Comparison of ENCODE assay signal across 8 mouse cellular contexts in genomic region chr19:4396081-4396997, GRCm38 (mm10). TPM values are rescaled to one million over a fixed set of nuclear protein-coding genes. Genes with fewer than 3 reads are reported as not detected.
DNase-seq lines count a peak whose midpoint lies in the region; ATAC-seq and TF ChIP-seq lines count a peak whose summit lies in the region.

No protein-coding gene starts in this region.

- H3K4me3 ChIP-seq in bone marrow, adult 2 months (replicated peaks; ENCODE audit: control insufficient read depth, low read depth, low read length): peak overlapping the region; percentile 96
- peak overlapping the region; percentile 84 for H3K4me3 ChIP-seq in heart, embryonic 15.5 days
- H3K4me3 ChIP-seq in lung, embryonic 14.5 days (ENCODE audit: low read depth, low read length): peak overlapping the region; percentile 100

- peaks cover 2% of the 10 kb centered on the region; the same call in 1 of the 2 replicates for H3K4me1 ChIP-seq in bone marrow, adult 2 months (ENCODE audit: control insufficient read depth, insufficient read depth, low read length)
- peaks cover 27% of the 10 kb centered on the region for H3K4me1 ChIP-seq in heart, embryonic 15.5 days (replicated peaks)
- 0 out of 2 replicates have a peak, but pooled peaks cover 2% of the 10 kb centered on the region for H3K4me1 ChIP-seq in lung, embryonic 14.5 days (ENCODE audit: insufficient read depth)

- peak overlapping the region; percentile 69 for H3K4me2 ChIP-seq in heart, embryonic 15.5 days
- peak overlapping the region; percentile 87 for H3K4me2 ChIP-seq in lung, embryonic 14.5 days

- peak overlapping the region; percentile 96 for H3K9ac ChIP-seq in heart, embryonic 15.5 days
- H3K9ac ChIP-seq in lung, embryonic 14.5 days: peak overlapping the region; percentile 98

- peak overlapping the region; percentile 97 for H3K27ac ChIP-seq in bone marrow, adult 2 months (ENCODE audit: control insufficient read depth, insufficient read depth, low read depth, low read length, poor library complexity)
- H3K27ac ChIP-seq in heart, embryonic 15.5 days: peak overlapping the region; percentile 97
- H3K27ac ChIP-seq in lung, embryonic 14.5 days (ENCODE audit: low read depth): peak overlapping the region; percentile 92

- TF ChIP-seq POLR2A in bone marrow, adult 2 months (IDR thresholded peaks at IDR 0.05; ENCODE audit: borderline replicate concordance, control insufficient read depth, low read depth, low read length): peak; percentile 48; the same call in 1 of the 2 replicates

- no peaks in the 10 kb centered on the region for H3K27me3 ChIP-seq in heart, embryonic 15.5 days
- H3K27me3 ChIP-seq in lung, embryonic 14.5 days (ENCODE audit: insufficient read depth, low read length): no peaks in the 10 kb centered on the region

- ATAC-seq in erythroblast, adult 5-6 weeks (replicated peaks; ENCODE audit: low FRiP score, poor library complexity, severe bottlenecking): peak; percentile 45
- ATAC-seq in heart, embryonic 15.5 days (replicated peaks; ENCODE audit: insufficient number of reproducible peaks, insufficient read depth, low FRiP score, low read depth): peak; percentile 18
- ATAC-seq in lung, embryonic 14.5 days (ENCODE audit: insufficient read depth): peak; percentile 42

- TF ChIP-seq CTCF in bone marrow, adult 2 months (IDR thresholded peaks at IDR 0.05; ENCODE audit: control insufficient read depth, insufficient read depth, low read length): no peak
- no peak for TF ChIP-seq CTCF in lung, embryonic 14.5 days (IDR thresholded peaks at IDR 0.05; ENCODE audit: low read depth)

- WGBS in bone marrow, adult 2 months: under 1% methylated on average over 80 of the region's 80 CpGs
- under 1% methylated on average over 78 of the region's 80 CpGs for WGBS in heart, embryonic 15.5 days
- under 1% methylated on average over 73 of the region's 80 CpGs for WGBS in lung, embryonic 14.5 days

- peaks cover 4% of the 10 kb centered on the region; the same call in 1 of the 2 replicates for H3K36me3 ChIP-seq in heart, embryonic 15.5 days
- H3K36me3 ChIP-seq in lung, embryonic 14.5 days (ENCODE audit: insufficient read depth): peaks cover 10% of the 10 kb centered on the region

- peak; percentile 57 to 58 for DNase-seq in B cell, adult 2 months
- DNase-seq in kidney, postnatal 4 days: peak; percentile 53 to 65
- peak; percentile 48 for DNase-seq in lung, embryonic 14.5 days
- peak; percentile 26 for DNase-seq in ovary, adult 18-20 months (ENCODE audit: low spot score)
- peak; percentile 19 to 25 for DNase-seq in thymus, postnatal 10 days (ENCODE audit: low spot score in 2 of 2)

- no peaks in the 10 kb centered on the region for H3K9me3 ChIP-seq in heart, embryonic 15.5 days (replicated peaks)
- H3K9me3 ChIP-seq in lung, embryonic 14.5 days (ENCODE audit: low read depth, low read length): no peaks in the 10 kb centered on the region

RNA-seq across cellular contexts. Expression of gene Kdm2a, which starts 1.7 kb away (rescaled TPM):
- polyA plus RNA-seq in bone marrow, adult 2 months (2011; ENCODE audit: insufficient read depth, insufficient read length, low replicate concordance, missing spikeins): 29.2 and 38.9 TPM in 2 replicates
- total RNA-seq in erythroblast, adult 5-6 weeks (2015; ENCODE audit: low replicate concordance): 56.6 and 57.5 TPM in 2 replicates
- 71.1 and 123 TPM in 2 replicates for total RNA-seq in erythroblast, adult 5-6 weeks (2017; ENCODE audit: low replicate concordance)
- polyA plus RNA-seq in heart, embryonic 15.5 days (2015; fragmentation: Nextera tagmentation; extraction: Ambion mirVana): 29.5 and 37.2 TPM in 2 replicates
- 56.2 and 63.1 TPM in 2 replicates for polyA plus RNA-seq in lung, embryonic 14.5 days (2014; fragmentation: Nextera tagmentation; extraction: Ambion mirVana)

RNA-seq across cellular contexts. Expression of gene Rhod, which starts 42.9 kb away (rescaled TPM):
- polyA plus RNA-seq in bone marrow, adult 2 months (2011; ENCODE audit: insufficient read depth, insufficient read length, low replicate concordance, missing spikeins): 0.86 and 1.3 TPM in 2 replicates
- not detected in 2 replicates for total RNA-seq in erythroblast, adult 5-6 weeks (2015; ENCODE audit: low replicate concordance)
- not detected in 2 replicates for total RNA-seq in erythroblast, adult 5-6 weeks (2017; ENCODE audit: low replicate concordance)
- polyA plus RNA-seq in heart, embryonic 15.5 days (2015; fragmentation: Nextera tagmentation; extraction: Ambion mirVana): 22.6 and 28.1 TPM in 2 replicates
- polyA plus RNA-seq in lung, embryonic 14.5 days (2014; fragmentation: Nextera tagmentation; extraction: Ambion mirVana): 33.7 and 46.0 TPM in 2 replicates

Comparison
In these comparisons a context has a peak if more than half of its experiments do, and no peak if none do; other contexts are left out.
1. Peak in every context shown above with its lines: DNase-seq, ATAC-seq, H3K4me3 ChIP-seq and H3K27ac ChIP-seq.
2. RNA of gene Rhod, which starts 42.9 kb away (polyA plus RNA-seq): 33.7 to 46.0 TPM in lung, embryonic 14.5 days and 22.6 to 28.1 TPM in heart, embryonic 15.5 days; 0.86 to 1.3 TPM in bone marrow, adult 2 months; every median in the first group is over 10 times any median in the second.